9 mouse cellular contexts compared by ENCODE assay signal in genomic region chr3:95668589-95669308, GRCm38 (mm10). TPM values are rescaled to one million over a fixed set of nuclear protein-coding genes. Genes with fewer than 3 reads are reported as not detected.
A peak's percentile ranks its signal among the peaks of the same experiment; 100 is the strongest.
DNase-seq lines count a peak whose midpoint lies in the region; ATAC-seq and TF ChIP-seq lines count a peak whose summit lies in the region.
"Had no signal": no experiment of that assay in that cellular context is flagged by ENCODE, and none has a peak within 500 bp of the region (broad histone marks: within the 10 kb centered on the region; RNA-seq: fewer than 3 reads in every experiment).

No protein-coding gene starts in this region.

- H3K4me1 ChIP-seq in heart, embryonic 11.5 days (ENCODE audit: control insufficient read depth, insufficient read depth, low read length): peaks cover 72% of the 10 kb centered on the region
- H3K4me1 ChIP-seq in forebrain, postnatal 0 days (ENCODE audit: insufficient read depth): no peaks in the 10 kb centered on the region
- H3K4me1 ChIP-seq in liver, embryonic 14.5 days (replicated peaks; ENCODE audit: control insufficient read depth in 2 of 2, insufficient read depth in 2 of 2, low read length in 1 of 2): peaks cover 54 to 75% of the 10 kb centered on the region in 2 experiments

- no peak overlapping the region for H3K4me3 ChIP-seq in heart, embryonic 11.5 days (ENCODE audit: low read depth, low read length)
- no peak overlapping the region for H3K4me3 ChIP-seq in forebrain, postnatal 0 days (ENCODE audit: low read depth, low read length)
- no peak overlapping the region for H3K4me3 ChIP-seq in liver, embryonic 14.5 days (ENCODE audit: insufficient read depth in 1 of 2, low read depth in 2 of 2, low read length in 2 of 2)

- peak overlapping the region; percentile 78 for H3K27ac ChIP-seq in heart, embryonic 11.5 days (ENCODE audit: low read depth, low read length)
- H3K27ac ChIP-seq in forebrain, postnatal 0 days (ENCODE audit: low read depth, low read length): peak overlapping the region; percentile 72; the same call in 1 of the 2 replicates
- peak overlapping the region; percentile 62 for H3K27ac ChIP-seq in liver, embryonic 14.5 days

- peaks cover 17% of the 10 kb centered on the region for H3K36me3 ChIP-seq in heart, embryonic 11.5 days (ENCODE audit: control insufficient read depth, insufficient read depth, low read length)
- H3K36me3 ChIP-seq in forebrain, postnatal 0 days (ENCODE audit: insufficient read depth): peaks cover 26% of the 10 kb centered on the region
- peaks cover 25% of the 10 kb centered on the region for H3K36me3 ChIP-seq in liver, embryonic 14.5 days (replicated peaks; ENCODE audit: control insufficient read depth, insufficient read depth, low read depth)

- H3K9ac ChIP-seq in heart, embryonic 11.5 days (ENCODE audit: low read depth, low read length): 0 out of 2 replicates have a peak overlapping the region, but pooled peaks have one; percentile 34
- H3K9ac ChIP-seq in forebrain, postnatal 0 days: no peak overlapping the region
- no peak overlapping the region for H3K9ac ChIP-seq in liver, embryonic 14.5 days (replicated peaks)

- DNase-seq in heart, adult 8-10 months (ENCODE audit: low spot score): no peak
- no peak for DNase-seq in forebrain, postnatal 0 days
- no peak for DNase-seq in liver, embryonic 14.5 days (ENCODE audit: low read depth in 3 of 3, low spot score in 3 of 3)
- DNase-seq in thymus, postnatal 10 days (ENCODE audit: low spot score in 2 of 2): peak; percentile 74 to 79
- no peak for DNase-seq in left cerebral cortex, adult 9 months (ENCODE audit: low spot score in 2 of 2)
- no peak for DNase-seq in layer of hippocampus, adult 9-11 months

- no peak for TF ChIP-seq EP300 in liver, embryonic 14.5 days (IDR thresholded peaks at IDR 0.05; ENCODE audit: low read depth)

- 81% methylated on average over 7 of the region's 7 CpGs for WGBS in heart, embryonic 11.5 days (ENCODE audit: insufficient replicate concordance)
- WGBS in forebrain, postnatal 0 days: 72% methylated on average over 7 of the region's 7 CpGs
- WGBS in liver, embryonic 14.5 days (ENCODE audit: insufficient replicate concordance): 71% methylated on average over 7 of the region's 7 CpGs

- H3K4me2 ChIP-seq in heart, embryonic 11.5 days: no peak overlapping the region
- H3K4me2 ChIP-seq in forebrain, postnatal 0 days (ENCODE audit: low read depth): no peak overlapping the region
- no peak overlapping the region for H3K4me2 ChIP-seq in liver, embryonic 14.5 days (ENCODE audit: low read depth)

- no peak for ATAC-seq in heart, embryonic 11.5 days (replicated peaks; ENCODE audit: insufficient number of reproducible peaks, low FRiP score, low TSS enrichment)
- peak; percentile 25 for ATAC-seq in CD4-positive, CD25-positive, alpha-beta regulatory T cell, adult 4 months
- ATAC-seq in forebrain, postnatal 0 days: no peak
- ATAC-seq in liver, embryonic 14.5 days (ENCODE audit: insufficient read depth): no peak

- H3K9me3 ChIP-seq in heart, embryonic 11.5 days (replicated peaks; ENCODE audit: control insufficient read depth, low read length): no peaks in the 10 kb centered on the region
- no peaks in the 10 kb centered on the region for H3K9me3 ChIP-seq in forebrain, postnatal 0 days (ENCODE audit: low read length)
- H3K9me3 ChIP-seq in liver, embryonic 14.5 days (ENCODE audit: control insufficient read depth, low read length): no peaks in the 10 kb centered on the region

- H3K27me3 ChIP-seq in heart, embryonic 11.5 days (ENCODE audit: control insufficient read depth, insufficient read depth, low read length): no peaks in the 10 kb centered on the region
- no peaks in the 10 kb centered on the region for H3K27me3 ChIP-seq in forebrain, postnatal 0 days (ENCODE audit: insufficient read depth, low read length)
- no peaks in the 10 kb centered on the region for H3K27me3 ChIP-seq in liver, embryonic 14.5 days (ENCODE audit: control insufficient read depth, insufficient read depth, low read length)
- H3K27me3 ChIP-seq: Patski had no signal

- no peak for TF ChIP-seq CTCF in forebrain, postnatal 0 days (IDR thresholded peaks at IDR 0.05; ENCODE audit: low read depth)
- no peak for TF ChIP-seq CTCF in liver, embryonic 14.5 days (IDR thresholded peaks at IDR 0.05; ENCODE audit: low read depth)

RNA-seq across cellular contexts. Expression of gene Mcl1, which starts 10.2 kb away (rescaled TPM):
- polyA plus RNA-seq in heart, embryonic 11.5 days (2014; fragmentation: Nextera tagmentation; extraction: Ambion mirVana): 46.3 and 49.8 TPM in 2 replicates
- 100 to 1,000 TPM; 123 to 159 (median 134) TPM for total RNA-seq in heart, adult 8-10 months (2022)
- 10 to 100 TPM; 61.0 to 96.6 TPM for polyA plus RNA-seq in CD4-positive, CD25-positive, alpha-beta regulatory T cell, adult 4 months (2017; shearing (Covaris generic))
- total RNA-seq in forebrain, postnatal 0 days (2014; rRNA removed): 131 and 137 TPM in 2 replicates
- polyA plus RNA-seq in forebrain, postnatal 0 days (2015; fragmentation: Nextera tagmentation; extraction: Ambion mirVana): 42.9 and 46.6 TPM in 2 replicates
- 26.6 and 34.6 TPM in 2 replicates for polyA plus RNA-seq in liver, embryonic 14.5 days (2012; rRNA removed)
- polyA plus RNA-seq in liver, embryonic 14.5 days (2014; fragmentation: Nextera tagmentation; extraction: Ambion mirVana): 39.2 and 45.0 TPM in 2 replicates

RNA-seq across cellular contexts. Expression of gene Adamtsl4, which starts 19.0 kb away (rescaled TPM):
- polyA plus RNA-seq in heart, embryonic 11.5 days (2014; fragmentation: Nextera tagmentation; extraction: Ambion mirVana): 3.5 and 5.1 TPM in 2 replicates
- total RNA-seq in heart, adult 8-10 months (2022): 10 to 100 TPM; 35.5 to 60.3 (median 45.4) TPM
- polyA plus RNA-seq in CD4-positive, CD25-positive, alpha-beta regulatory T cell, adult 4 months (2017; shearing (Covaris generic)): 1 to 10 TPM; 2.3 to 5.2 TPM
- 0.81 and 1.8 TPM in 2 replicates for total RNA-seq in forebrain, postnatal 0 days (2014; rRNA removed)
- 0.67 and 2.0 TPM in 2 replicates for polyA plus RNA-seq in forebrain, postnatal 0 days (2015; fragmentation: Nextera tagmentation; extraction: Ambion mirVana)
- 0.12 and 0.43 TPM in 2 replicates for polyA plus RNA-seq in liver, embryonic 14.5 days (2012; rRNA removed)
- polyA plus RNA-seq in liver, embryonic 14.5 days (2014; fragmentation: Nextera tagmentation; extraction: Ambion mirVana): 0.17 and 0.47 TPM in 2 replicates

RNA-seq across cellular contexts. Expression of gene Ensa, which starts 44.0 kb away (rescaled TPM):
- polyA plus RNA-seq in heart, embryonic 11.5 days (2014; fragmentation: Nextera tagmentation; extraction: Ambion mirVana): 52.7 and 55.4 TPM in 2 replicates
- total RNA-seq in heart, adult 8-10 months (2022): 10 to 100 TPM; 77.2 to 84.9 (median 80.6) TPM
- 10 to 100 TPM; 81.6 to 97.8 TPM for polyA plus RNA-seq in CD4-positive, CD25-positive, alpha-beta regulatory T cell, adult 4 months (2017; shearing (Covaris generic))
- 140 and 146 TPM in 2 replicates for total RNA-seq in forebrain, postnatal 0 days (2014; rRNA removed)
- polyA plus RNA-seq in forebrain, postnatal 0 days (2015; fragmentation: Nextera tagmentation; extraction: Ambion mirVana): 145 and 151 TPM in 2 replicates
- 10.2 and 14.9 TPM in 2 replicates for polyA plus RNA-seq in liver, embryonic 14.5 days (2012; rRNA removed)
- polyA plus RNA-seq in liver, embryonic 14.5 days (2014; fragmentation: Nextera tagmentation; extraction: Ambion mirVana): 26.8 and 27.1 TPM in 2 replicates

Comparison
In these comparisons a context has a peak if more than half of its experiments do, and no peak if none do; other contexts are left out.
1. DNase-seq: peak in thymus, postnatal 10 days (2 of 2); none in heart, adult 8-10 months (single experiment), forebrain, postnatal 0 days (single experiment), liver, embryonic 14.5 days (0 of 3), left cerebral cortex, adult 9 months (0 of 2) and layer of hippocampus, adult 9-11 months (single experiment).
2. Peak in every context shown above with its lines, with median percentiles within 50 percentile points of each other: H3K27ac ChIP-seq.